26 mouse cellular contexts compared by ENCODE assay signal in genomic region chr12:112819057-112819662, GRCm38 (mm10). TPM values are rescaled to one million over a fixed set of nuclear protein-coding genes. Genes with fewer than 3 reads are reported as not detected.
DNase-seq lines count a peak whose midpoint lies in the region; ATAC-seq and TF ChIP-seq lines count a peak whose summit lies in the region.
"Had no signal": no experiment of that assay in that cellular context is flagged by ENCODE, and none has a peak within 500 bp of the region (broad histone marks: within the 10 kb centered on the region; RNA-seq: fewer than 3 reads in every experiment).

No protein-coding gene starts in this region.

- H3K27ac ChIP-seq in kidney, embryonic 14.5 days (ENCODE audit: low read depth, low read length) = no peak overlapping the region
- no peak overlapping the region for H3K27ac ChIP-seq in MEL (ENCODE audit: control insufficient read depth, low read depth, low read length)
- H3K27ac ChIP-seq: embryonic facial prominence, embryonic 12.5 days; heart, embryonic 13.5 days; hindbrain, embryonic 14.5 days; liver, embryonic 13.5 days; midbrain, embryonic 12.5 days; neural tube, embryonic 13.5 days; stomach, embryonic 15.5 days had no signal

- CTCF ChIA-PET in Patski (lab: Charles Lee) = interaction anchor here (1.2 to 1.3 kb wide), 2 partner anchors 11 to 18 kb away, joined by 3 read pairs; no protein-coding TSS in a partner anchor

- TF ChIP-seq EP300 in MEL (IDR thresholded peaks at IDR 0.05; ENCODE audit: low read depth in 1 of 2, low read length in 2 of 2) = no peak

- H3K4me2 ChIP-seq in kidney, embryonic 14.5 days (replicated peaks; ENCODE audit: low read depth, low read length) = no peak overlapping the region
- H3K4me2 ChIP-seq: embryonic facial prominence, embryonic 12.5 days; heart, embryonic 13.5 days; hindbrain, embryonic 14.5 days; liver, embryonic 13.5 days; midbrain, embryonic 12.5 days; neural tube, embryonic 13.5 days; stomach, embryonic 15.5 days had no signal

- peaks cover 38% of the 10 kb centered on the region for H3K79me2 ChIP-seq in MEL (ENCODE audit: control insufficient read depth, insufficient read depth, low read length, poor library complexity)

- no peak for TF ChIP-seq RAD21 in MEL (IDR thresholded peaks at IDR 0.05; ENCODE audit: low read depth, low read length)

- peaks cover 6% of the 10 kb centered on the region; the same call in 1 of the 2 replicates for H3K4me1 ChIP-seq in kidney, embryonic 14.5 days (ENCODE audit: control insufficient read depth, insufficient read depth, low read length)
- H3K4me1 ChIP-seq in MEL (ENCODE audit: control insufficient read depth in 1 of 2, insufficient read depth in 2 of 2, low read length in 2 of 2) = peaks cover 17 to 19% of the 10 kb centered on the region in 2 experiments

- POLR2A ChIA-PET in Patski (lab: Charles Lee) = interaction anchor here (0.8 to 1.9 kb wide), 2 partner anchors 9 to 10 kb away, joined by 4 to 8 read pairs; partner anchors contain the start of gene Clba1

- in situ Hi-C loops in Patski (cut with MboI; ENCODE audit: low pct_unique_long_range_greater_than_20kb) = no loop called here

- whole genome bisulfite sequencing in kidney, embryonic 14.5 days = 92% methylated on average over 8 of the region's 8 CpGs

- DNase-seq in kidney, adult 8-10 months = peak; percentile 61 to 75
- DNase-seq in MEL (ENCODE audit: low read depth, low spot score) (peak; percentile 39), Patski (ENCODE audit: low read depth, low spot score) (no peak)
- DNase-seq in kidney, postnatal 25 days = peak; percentile 49 to 64
- DNase-seq in gastrocnemius, postnatal 25 days = no peak
- DNase-seq: adrenal gland, postnatal 14 days; cerebellum, adult 9-11 months; embryo, embryonic 11 days; heart, postnatal 10 days; layer of hippocampus, postnatal 36 days; left cerebral cortex, postnatal 4 days; liver, embryonic 13.5 days; lung, adult 18-20 months; lung, postnatal 14 days; thymus, postnatal 14 days had no signal

- H3K27me3 ChIP-seq in kidney, embryonic 14.5 days (ENCODE audit: control insufficient read depth, insufficient read depth, low read length) = no peaks in the 10 kb centered on the region
- H3K27me3 ChIP-seq in MEL (ENCODE audit: control insufficient read depth in 1 of 2, insufficient read depth in 2 of 2, low read length in 2 of 2) (no peaks in the 10 kb centered on the region), Patski (no peaks in the 10 kb centered on the region)
- H3K27me3 ChIP-seq: embryonic facial prominence, embryonic 12.5 days; heart, embryonic 13.5 days; liver, embryonic 13.5 days; megakaryocyte, embryonic 14.5 days; midbrain, embryonic 12.5 days; neural tube, embryonic 13.5 days; stomach, embryonic 15.5 days had no signal

- peaks cover 80% of the 10 kb centered on the region for H3K36me3 ChIP-seq in kidney, embryonic 14.5 days (ENCODE audit: control insufficient read depth, insufficient read depth, low read length)
- peaks cover 25 to 35% of the 10 kb centered on the region in 2 experiments for H3K36me3 ChIP-seq in MEL (ENCODE audit: control insufficient read depth in 1 of 2, insufficient read depth in 2 of 2, low read length in 2 of 2)

- no peak for ATAC-seq in kidney, embryonic 14.5 days (ENCODE audit: low FRiP score, low TSS enrichment)
- peak; percentile 71 for ATAC-seq in Patski
- ATAC-seq in granulocyte monocyte progenitor cell, adult 5-6 weeks (replicated peaks; ENCODE audit: poor library complexity, severe bottlenecking) = no peak
- ATAC-seq: CD4-positive, CD25-positive, alpha-beta regulatory T cell, adult 4 months; forebrain, embryonic 14.5 days had no signal

- H3K9ac ChIP-seq in kidney, embryonic 14.5 days (ENCODE audit: low read depth, low read length) = no peak overlapping the region
- no peak overlapping the region for H3K9ac ChIP-seq in MEL (ENCODE audit: control insufficient read depth, low read depth, low read length, poor library complexity, severe bottlenecking)
- H3K9ac ChIP-seq: embryonic facial prominence, embryonic 12.5 days; heart, embryonic 13.5 days; hindbrain, embryonic 14.5 days; liver, embryonic 13.5 days; midbrain, embryonic 12.5 days; neural tube, embryonic 13.5 days; stomach, embryonic 15.5 days had no signal

- no peak overlapping the region for H3K4me3 ChIP-seq in kidney, embryonic 14.5 days (ENCODE audit: low read length)
- no peak overlapping the region for H3K4me3 ChIP-seq in MEL (ENCODE audit: control insufficient read depth in 1 of 2, insufficient read depth in 1 of 2, low read depth in 2 of 2, low read length in 2 of 2)
- H3K4me3 ChIP-seq: embryonic facial prominence, embryonic 12.5 days; heart, embryonic 13.5 days; liver, embryonic 13.5 days; megakaryocyte, embryonic 14.5 days; midbrain, embryonic 12.5 days; neural tube, embryonic 13.5 days; stomach, embryonic 15.5 days had no signal

- H3K9me3 ChIP-seq in kidney, embryonic 14.5 days (ENCODE audit: control insufficient read depth, low read length) = no peaks in the 10 kb centered on the region
- H3K9me3 ChIP-seq in MEL (replicated peaks; ENCODE audit: insufficient read depth, low read length) = no peaks in the 10 kb centered on the region
- H3K9me3 ChIP-seq: embryonic facial prominence, embryonic 12.5 days; heart, embryonic 13.5 days; liver, embryonic 13.5 days; megakaryocyte, embryonic 14.5 days; midbrain, embryonic 12.5 days; neural tube, embryonic 13.5 days; stomach, embryonic 15.5 days had no signal

- TF ChIP-seq CTCF in MEL (IDR thresholded peaks at IDR 0.05 in 2 of 3, conservative IDR thresholded peaks at IDR 0.05 in 1 of 3; ENCODE audit: control insufficient read depth in 1 of 3, insufficient read depth in 1 of 3, low read depth in 2 of 3, low read length in 3 of 3, poor library complexity in 1 of 3, severe bottlenecking in 1 of 3) (no peak), Patski (IDR thresholded peaks at IDR 0.05) (no peak)

- TF ChIP-seq POLR2A in MEL (IDR thresholded peaks at IDR 0.05; ENCODE audit: control insufficient read depth in 1 of 2, insufficient read depth in 1 of 2, low read depth in 1 of 2, low read length in 2 of 2, poor library complexity in 1 of 2) = peak in 1 of 2 experiments; percentile 50; a peak in 2 of 4 replicates

TF ChIP-seq in MEL, 35 proteins besides CTCF, POLR2A, EP300 and RAD21:
- TF ChIP-seq MAZ (IDR thresholded peaks at IDR 0.05; ENCODE audit: low read depth, low read length) (no peak), POLR2AphosphoS5 (IDR thresholded peaks at IDR 0.05; ENCODE audit: borderline replicate concordance, low read depth, low read length) (0 out of 2 replicates have a peak, but pooled peaks have one; percentile 12), NELFE (IDR thresholded peaks at IDR 0.05; ENCODE audit: low read depth, low read length) (no peak), BHLHE40 (IDR thresholded peaks at IDR 0.05; ENCODE audit: borderline replicate concordance, low read depth, low read length) (no peak), HCFC1 (IDR thresholded peaks at IDR 0.05; ENCODE audit: low read depth, low read length) (no peak)

RNA-seq across cellular contexts. Expression of gene Cdca4, which starts 10.1 kb away (rescaled TPM):
- polyA plus RNA-seq in kidney, embryonic 14.5 days (2014; fragmentation: Nextera tagmentation; extraction: Ambion mirVana) = 117 and 148 TPM in 2 replicates
- 245 and 279 TPM in 2 replicates for total RNA-seq in MEL (2012; rRNA removed)
- 100 to 1,000 TPM in 1 of 2 experiments, not detected in 1; 274 TPM for polyA plus RNA-seq in MEL (2012; ENCODE audit: insufficient read depth in 1 of 2, insufficient read length in 2 of 2, low read depth in 1 of 2, low replicate concordance in 2 of 2, missing spikeins in 1 of 2)
- 23.5 TPM for polyA plus RNA-seq in Patski (2021)
- 1 to 10 TPM; 3.4 to 3.5 TPM for total RNA-seq in gastrocnemius, postnatal 25 days (2021)
- 65.6 and 66.5 TPM in 2 replicates for total RNA-seq in granulocyte monocyte progenitor cell, adult 5-6 weeks (2014; fragmentation: Nextera tagmentation)
- 61.9 and 64.3 TPM in 2 replicates for total RNA-seq in granulocyte monocyte progenitor cell, adult 5-6 weeks (2017)

RNA-seq across cellular contexts. Expression of gene Clba1, which starts 10.4 kb away (rescaled TPM):
- 8.5 and 8.9 TPM in 2 replicates for polyA plus RNA-seq in kidney, embryonic 14.5 days (2014; fragmentation: Nextera tagmentation; extraction: Ambion mirVana)
- total RNA-seq in MEL (2012; rRNA removed) = 11.2 and 15.2 TPM in 2 replicates
- 10 to 100 TPM in 1 of 2 experiments, not detected in 1; 21.4 TPM for polyA plus RNA-seq in MEL (2012; ENCODE audit: insufficient read depth in 1 of 2, insufficient read length in 2 of 2, low read depth in 1 of 2, low replicate concordance in 2 of 2, missing spikeins in 1 of 2)
- 46.3 TPM for polyA plus RNA-seq in Patski (2021)
- total RNA-seq in gastrocnemius, postnatal 25 days (2021) = under 1 TPM; 0.46 to 0.96 TPM
- 1.7 and 2.4 TPM in 2 replicates for total RNA-seq in granulocyte monocyte progenitor cell, adult 5-6 weeks (2014; fragmentation: Nextera tagmentation)
- total RNA-seq in granulocyte monocyte progenitor cell, adult 5-6 weeks (2017) = 0.30 and 1.2 TPM in 2 replicates

RNA-seq across cellular contexts. Expression of gene Ahnak2, which starts 16.7 kb away (rescaled TPM):
- polyA plus RNA-seq in kidney, embryonic 14.5 days (2014; fragmentation: Nextera tagmentation; extraction: Ambion mirVana) = 0.53 and 0.86 TPM in 2 replicates
- 1.2 and 2.6 TPM in 2 replicates for total RNA-seq in MEL (2012; rRNA removed)
- polyA plus RNA-seq in MEL (2012; ENCODE audit: insufficient read depth in 1 of 2, insufficient read length in 2 of 2, low read depth in 1 of 2, low replicate concordance in 2 of 2, missing spikeins in 1 of 2) (10 to 100 TPM in 1 of 2 experiments, not detected in 1; 11.4 TPM), Patski (2021) (44.1 TPM)
- 10 to 100 TPM in 1 of 2 experiments, 1 to 10 TPM in 1; 4.9 to 11.8 TPM for total RNA-seq in gastrocnemius, postnatal 25 days (2021)
- total RNA-seq in granulocyte monocyte progenitor cell, adult 5-6 weeks (2014; fragmentation: Nextera tagmentation) = not detected in 2 replicates
- total RNA-seq in granulocyte monocyte progenitor cell, adult 5-6 weeks (2017) = not detected in 2 replicates
- polyA plus RNA-seq: CD4-positive, CD25-positive, alpha-beta regulatory T cell, adult 4 months had no signal

RNA-seq across cellular contexts. Expression of gene Gpr132, which starts 48.9 kb away (rescaled TPM):
- 0.14 and 0.27 TPM in 2 replicates for polyA plus RNA-seq in kidney, embryonic 14.5 days (2014; fragmentation: Nextera tagmentation; extraction: Ambion mirVana)
- total RNA-seq in MEL (2012; rRNA removed) = 6.5 and 6.8 TPM in 2 replicates
- 1 to 10 TPM in 1 of 2 experiments, not detected in 1; 5.4 TPM for polyA plus RNA-seq in MEL (2012; ENCODE audit: insufficient read depth in 1 of 2, insufficient read length in 2 of 2, low read depth in 1 of 2, low replicate concordance in 2 of 2, missing spikeins in 1 of 2)
- not detected for polyA plus RNA-seq in Patski (2021)
- under 1 TPM in 1 of 2 experiments, not detected in 1; 0.11 TPM for total RNA-seq in gastrocnemius, postnatal 25 days (2021)
- 10.4 and 20.5 TPM in 2 replicates for total RNA-seq in granulocyte monocyte progenitor cell, adult 5-6 weeks (2014; fragmentation: Nextera tagmentation)
- total RNA-seq in granulocyte monocyte progenitor cell, adult 5-6 weeks (2017) = 5.8 and 6.2 TPM in 2 replicates
- total RNA-seq: layer of hippocampus, postnatal 36 days; left cerebral cortex, postnatal 4 days had no signal
- polyA plus RNA-seq: forebrain, embryonic 14.5 days; hindbrain, embryonic 14.5 days; midbrain, embryonic 12.5 days; neural tube, embryonic 13.5 days had no signal

RNA-seq across cellular contexts. Expression of gene Pld4, which starts 58.7 kb away (rescaled TPM):
- 4.8 and 7.8 TPM in 2 replicates for polyA plus RNA-seq in kidney, embryonic 14.5 days (2014; fragmentation: Nextera tagmentation; extraction: Ambion mirVana)
- 9.7 and 9.8 TPM in 2 replicates for total RNA-seq in MEL (2012; rRNA removed)
- polyA plus RNA-seq in MEL (2012; ENCODE audit: insufficient read depth in 1 of 2, insufficient read length in 2 of 2, low read depth in 1 of 2, low replicate concordance in 2 of 2, missing spikeins in 1 of 2) = 10 to 100 TPM in 1 of 2 experiments, not detected in 1; 16.4 TPM
- polyA plus RNA-seq in Patski (2021) = 0.15 TPM
- total RNA-seq in gastrocnemius, postnatal 25 days (2021) = 1 to 10 TPM; 3.5 to 3.9 TPM
- 39.4 and 92.1 TPM in 2 replicates for total RNA-seq in granulocyte monocyte progenitor cell, adult 5-6 weeks (2014; fragmentation: Nextera tagmentation)
- 21.1 and 25.4 TPM in 2 replicates for total RNA-seq in granulocyte monocyte progenitor cell, adult 5-6 weeks (2017)

Comparison
In these comparisons a context has a peak if more than half of its experiments do, and no peak if none do; other contexts are left out.
1. DNase-seq: peak in kidney, adult 8-10 months (2 of 2), MEL (single experiment) and kidney, postnatal 25 days (2 of 2); none in Patski (single experiment) and gastrocnemius, postnatal 25 days (single experiment).
2. RNA of gene Cdca4, which starts 10.1 kb away (total RNA-seq): 245 to 279 TPM in MEL and 61.9 to 66.5 TPM in granulocyte monocyte progenitor cell, adult 5-6 weeks; 3.4 to 3.5 TPM in gastrocnemius, postnatal 25 days; every median in the first group is over 10 times any median in the second.